Comparison of ENCODE assay signal across 8 mouse cellular contexts in the genomic region with DNA sequence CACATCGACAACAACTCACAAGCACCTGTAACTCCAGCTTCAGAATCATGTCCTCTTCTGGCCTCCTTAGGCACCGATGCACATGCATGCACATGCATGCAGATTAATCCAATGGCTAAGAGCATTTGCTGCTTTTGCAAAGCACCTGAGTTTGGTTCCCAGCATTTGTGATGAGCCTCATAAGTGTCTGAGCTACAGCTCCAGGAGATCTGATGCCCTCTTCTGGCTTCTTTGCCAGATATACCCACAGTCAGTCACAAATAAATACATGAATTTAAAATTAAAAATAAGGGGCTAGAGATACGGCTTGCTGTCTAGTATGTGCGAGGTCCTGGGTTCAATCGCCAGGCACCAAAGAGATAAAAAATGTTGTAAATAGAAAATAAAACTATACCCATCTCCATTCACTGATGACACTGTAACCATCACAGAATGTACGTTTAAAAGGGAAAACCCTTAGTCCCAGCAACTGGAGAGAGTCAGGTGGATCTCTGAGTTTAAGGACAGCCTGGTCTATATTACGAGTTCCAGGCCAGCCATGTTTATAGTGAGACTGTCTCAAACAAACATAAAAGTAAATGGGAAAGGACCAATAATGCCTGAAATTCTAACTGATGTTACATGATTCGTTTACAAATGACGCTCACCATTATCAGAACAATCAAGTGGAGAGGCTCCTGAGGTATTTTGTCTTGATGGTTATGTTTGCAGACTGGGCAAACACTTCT. TPM values are rescaled to one million over a fixed set of nuclear protein-coding genes. Genes with fewer than 3 reads are reported as not detected.
DNase-seq lines count a peak whose midpoint lies in the region; ATAC-seq and TF ChIP-seq lines count a peak whose summit lies in the region.

No protein-coding gene starts in this region.

- WGBS in forebrain, embryonic 16.5 days, result 32% methylated on average over 9 of the region's 9 CpGs
- WGBS in liver, embryonic 16.5 days (ENCODE audit: insufficient replicate concordance), result 53% methylated on average over 9 of the region's 9 CpGs

- no peak for ATAC-seq in forebrain, embryonic 16.5 days
- no peak for ATAC-seq in liver, embryonic 16.5 days (ENCODE audit: low read depth)

- no peaks in the 10 kb centered on the region for H3K27me3 ChIP-seq in C2C12 (ENCODE audit: control insufficient read depth, insufficient read depth, insufficient read length)
- no peaks in the 10 kb centered on the region for H3K27me3 ChIP-seq in forebrain, embryonic 16.5 days (replicated peaks; ENCODE audit: control insufficient read depth, insufficient read depth, low read length)
- peaks cover 35% of the 10 kb centered on the region for H3K27me3 ChIP-seq in liver, embryonic 16.5 days (ENCODE audit: control insufficient read depth, insufficient read depth, low read depth, low read length)

- H3K9me3 ChIP-seq in forebrain, embryonic 16.5 days (ENCODE audit: control insufficient read depth, low read length), result no peaks in the 10 kb centered on the region
- no peaks in the 10 kb centered on the region for H3K9me3 ChIP-seq in liver, embryonic 16.5 days (replicated peaks; ENCODE audit: control insufficient read depth, low read length)

- DNase-seq in heart, adult 11 months, result peak; percentile 61
- DNase-seq in heart, adult 18-20 months, result no peak
- no peak for DNase-seq in urinary bladder, adult 2 months (ENCODE audit: low spot score)
- DNase-seq in adrenal gland, postnatal 10 days, result no peak
- no peak for DNase-seq in thymus, postnatal 0 days (ENCODE audit: low spot score)

- no peak overlapping the region for H3ac ChIP-seq in C2C12 (ENCODE audit: control insufficient read depth, insufficient read length, low read depth)

- no peak for TF ChIP-seq CTCF in C2C12 (IDR thresholded peaks at IDR 0.05; ENCODE audit: control insufficient read depth, insufficient read depth, insufficient read length)

- peak overlapping the region; percentile 99 for H3K27ac ChIP-seq in forebrain, embryonic 16.5 days (ENCODE audit: low read length)
- H3K27ac ChIP-seq in liver, embryonic 16.5 days (ENCODE audit: low read length), result no peak overlapping the region

- H3K4me3 ChIP-seq in C2C12 (ENCODE audit: insufficient read depth, poor library complexity, severe bottlenecking), result peak overlapping the region; percentile 80
- H3K4me3 ChIP-seq in forebrain, embryonic 16.5 days (replicated peaks; ENCODE audit: low read length), result peak overlapping the region; percentile 100
- H3K4me3 ChIP-seq in liver, embryonic 16.5 days (ENCODE audit: low read depth, low read length), result peak overlapping the region; percentile 67

- peaks cover 56% of the 10 kb centered on the region for H3K79me3 ChIP-seq in C2C12 (ENCODE audit: low read depth)

- no peaks in the 10 kb centered on the region for H3K36me3 ChIP-seq in C2C12 (ENCODE audit: control insufficient read depth, insufficient read depth)
- no peaks in the 10 kb centered on the region for H3K36me3 ChIP-seq in forebrain, embryonic 16.5 days (ENCODE audit: control insufficient read depth, insufficient read depth)
- no peaks in the 10 kb centered on the region for H3K36me3 ChIP-seq in liver, embryonic 16.5 days (ENCODE audit: control insufficient read depth, insufficient read depth)

- peaks cover 40% of the 10 kb centered on the region for H3K4me1 ChIP-seq in forebrain, embryonic 16.5 days (replicated peaks; ENCODE audit: control insufficient read depth, insufficient read depth, low read length)
- H3K4me1 ChIP-seq in liver, embryonic 16.5 days (ENCODE audit: control insufficient read depth, low read depth, low read length), result no peaks in the 10 kb centered on the region; the same call in 1 of the 2 replicates

- H3K79me2 ChIP-seq in C2C12 (ENCODE audit: control insufficient read depth, insufficient read depth), result peaks cover 67% of the 10 kb centered on the region

- peak overlapping the region; percentile 76 for H3K4me2 ChIP-seq in forebrain, embryonic 16.5 days (ENCODE audit: low read length)
- peak overlapping the region; percentile 61 for H3K4me2 ChIP-seq in liver, embryonic 16.5 days (ENCODE audit: low read depth, low read length)

- H3K9ac ChIP-seq in forebrain, embryonic 16.5 days (replicated peaks; ENCODE audit: low read depth, low read length), result peak overlapping the region; percentile 100
- H3K9ac ChIP-seq in liver, embryonic 16.5 days (ENCODE audit: low read depth, low read length), result no peak overlapping the region

TF ChIP-seq in C2C12, 6 proteins besides CTCF, POLR2A, EP300 and RAD21:
- TF ChIP-seq CEBPB (IDR thresholded peaks at IDR 0.05; ENCODE audit: low read depth) (no peak), MYOD1 (IDR thresholded peaks at IDR 0.05; ENCODE audit: control insufficient read depth, insufficient read length, low read depth) (no peak), FOSL1 (IDR thresholded peaks at IDR 0.05; ENCODE audit: insufficient read depth, low read length, poor library complexity, severe bottlenecking) (no peak), MAX (IDR thresholded peaks at IDR 0.05) (no peak), USF1 (IDR thresholded peaks at IDR 0.05; ENCODE audit: low read depth) (no peak), MYOG (IDR thresholded peaks at IDR 0.05; ENCODE audit: control insufficient read depth, extremely low read depth, insufficient read length) (no peak)

RNA-seq across cellular contexts. Expression of a gene that starts 1.7 kb away (rescaled TPM):
- 10 to 100 TPM; 16.4 to 16.8 TPM for total RNA-seq in heart, adult 18-20 months (2021)
- polyA plus RNA-seq in C2C12 (2012; fragmentation: generic; extraction: Trizol), result 12.4 TPM
- 269 and 295 TPM in 2 replicates for polyA plus RNA-seq in forebrain, embryonic 16.5 days (2015; fragmentation: Nextera tagmentation; extraction: Ambion mirVana)
- polyA plus RNA-seq in liver, embryonic 16.5 days (2015; fragmentation: Nextera tagmentation; extraction: Ambion mirVana), result 4.1 and 4.6 TPM in 2 replicates
- polyA plus RNA-seq in urinary bladder, adult 2 months (2012; rRNA removed), result 27.1 and 31.2 TPM in 2 replicates
- 10 to 100 TPM; 26.4 to 29.3 TPM for total RNA-seq in adrenal gland, postnatal 10 days (2021)
- polyA plus RNA-seq in thymus, postnatal 0 days (2015; fragmentation: Nextera tagmentation; extraction: Ambion mirVana), result 6.5 and 7.1 TPM in 2 replicates
